Mouse (Mus musculus) c-Kit-positive CD71-negative TER-119-negative erythroid progenitor cells, embryonic 14.5 days (primary cell): ENCODE data around the gene Sectm1b.

Experiments
- DNase-seq: peaks from one replicate; pipeline ENCODE4 v3.0.0-alpha.2; 2013; ENCODE audit warnings: low read depth

Gene Sectm1b

GRCm38 (mm10) chr11:121027259-121027658 is 36.1 kb downstream of the Sectm1b start:
- DNase-seq, result no peak

- no peak for DNase-seq
These were observed 39.2 kb downstream of the Sectm1b start for GRCm38 (mm10) chr11:121024163-121024562.

GRCm38 (mm10) chr11:121019501-121019900 is 43.9 kb downstream of the Sectm1b start:
- DNase-seq, result no peak

GRCm38 (mm10) chr11:121017703-121018102 is 45.7 kb downstream of the Sectm1b start:
- DNase-seq, result peak; percentile 58

- no peak for DNase-seq
These were observed 47.9 kb downstream of the Sectm1b start for GRCm38 (mm10) chr11:121015472-121015871.

- DNase-seq, result no peak
These were observed 48.5 kb downstream of the Sectm1b start for GRCm38 (mm10) chr11:121014896-121015300.

GRCm38 (mm10) chr11:121013656-121014055 is 49.7 kb downstream of the Sectm1b start:
- DNase-seq, result no peak

- no peak for DNase-seq
These were observed 53.2 kb downstream of the Sectm1b start for GRCm38 (mm10) chr11:121010044-121010755.

- DNase-seq, result no peak
These were observed 57.2 kb downstream of the Sectm1b start for GRCm38 (mm10) chr11:121006184-121006583.

- no peak for DNase-seq
These were observed 59.1 kb downstream of the Sectm1b start for GRCm38 (mm10) chr11:121004281-121004680.
